Mouse (Mus musculus) urinary bladder, adult 18-20 months (tissue): ENCODE results near the gene Kpnb1.
"Not testable (repeated sequence)": the region's sequence is repeated elsewhere in the genome, so short reads cannot be mapped to it uniquely, and the experiment has no call there.

Experiments
- DNase-seq, 2 experiments: peaks; one replicate each; pipeline ENCODE4 v3.0.0; 2022; ENCODE audit warnings: low spot score in 2 of 2, mixed read lengths in 2 of 2

Kpnb1 gene

GRCm38 (mm10) chr11:97187764-97188642 lies at the start of gene Kpnb1:
Kpnb1 (minus strand) TSS chr11:97187881.
- peak; percentile 89 to 99 for DNase-seq

GRCm38 (mm10) chr11:97232436-97232835 lies 44.8 kb upstream of the Kpnb1 start:
- no peak for DNase-seq

GRCm38 (mm10) chr11:97229396-97229795 lies 41.7 kb upstream of the Kpnb1 start:
- no peak for DNase-seq

- DNase-seq = no peak
Observed at GRCm38 (mm10) chr11:97228985-97229384, 41.3 kb upstream of the Kpnb1 start.

DNA sequence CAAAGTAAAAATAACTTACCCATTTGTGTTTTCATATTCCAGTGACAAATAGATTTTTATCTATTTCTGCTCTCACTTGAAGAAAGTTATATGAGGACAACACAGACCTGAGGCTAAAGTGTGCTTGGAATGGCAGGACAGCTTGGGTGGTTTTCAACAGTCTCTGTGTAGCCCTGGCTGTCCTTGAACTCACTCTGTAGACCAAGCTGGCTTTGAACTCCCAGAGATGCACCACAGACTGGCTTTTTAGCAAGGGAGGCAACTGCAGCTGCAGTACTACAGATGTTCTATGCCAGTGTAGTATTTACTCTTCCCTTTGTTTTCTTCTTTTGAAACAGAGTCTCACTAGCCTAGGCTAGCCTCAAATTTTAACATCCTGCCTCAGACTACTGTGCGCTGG lies 38.5 kb upstream of the Kpnb1 start:
- no peak for DNase-seq

DNA sequence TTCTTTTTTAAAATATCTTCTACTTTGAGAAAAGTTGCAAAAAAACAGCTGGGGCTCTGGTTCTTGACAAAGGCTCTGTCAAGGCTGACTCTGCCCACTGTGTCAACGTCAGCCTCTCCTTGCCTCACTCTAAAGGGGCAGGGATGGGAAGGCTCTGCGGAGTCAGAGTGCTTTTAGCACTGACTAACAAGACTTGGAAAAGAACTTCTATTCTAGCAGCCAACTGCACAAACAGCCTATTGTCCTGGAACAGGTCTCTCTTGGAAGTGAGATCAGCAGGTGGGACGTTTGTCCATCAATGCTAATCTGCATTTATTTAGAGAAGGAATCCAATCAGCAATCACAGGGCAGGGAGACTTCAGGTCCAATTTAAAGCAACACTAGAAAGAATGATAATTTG lies 35.8 kb upstream of the Kpnb1 start:
- no peak for DNase-seq

GRCm38 (mm10) chr11:97221611-97222010 lies 33.9 kb upstream of the Kpnb1 start:
- DNase-seq = no peak

- no peak for DNase-seq
Observed at GRCm38 (mm10) chr11:97220211-97220610, 32.5 kb upstream of the Kpnb1 start.

GRCm38 (mm10) chr11:97214411-97214810 lies 26.7 kb upstream of the Kpnb1 start:
- DNase-seq = no peak

GRCm38 (mm10) chr11:97210728-97211400 lies 23.2 kb upstream of the Kpnb1 start:
- DNase-seq = no peak

DNA sequence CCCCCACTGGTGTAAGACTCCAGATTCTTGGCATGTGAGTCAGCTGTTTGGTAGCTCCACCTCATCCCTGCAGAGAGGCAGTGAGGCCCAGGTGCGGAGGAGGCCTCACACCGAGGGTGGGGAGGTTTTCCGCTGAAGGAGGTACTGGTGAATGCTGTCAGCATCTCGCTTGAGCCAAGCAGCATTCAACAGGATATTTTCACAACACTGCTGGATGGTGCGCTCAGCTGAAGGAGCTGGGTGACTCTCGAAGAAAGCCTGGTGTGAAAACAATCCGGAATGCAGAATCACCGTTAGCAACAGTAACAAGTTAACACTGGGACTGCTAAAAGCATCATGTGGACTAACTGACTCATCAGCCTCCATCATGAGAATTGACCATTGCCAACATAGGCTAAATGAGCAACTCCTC lies 19.3 kb upstream of the Kpnb1 start:
- DNase-seq = peak in 1 of 2 experiments; percentile 35

DNA sequence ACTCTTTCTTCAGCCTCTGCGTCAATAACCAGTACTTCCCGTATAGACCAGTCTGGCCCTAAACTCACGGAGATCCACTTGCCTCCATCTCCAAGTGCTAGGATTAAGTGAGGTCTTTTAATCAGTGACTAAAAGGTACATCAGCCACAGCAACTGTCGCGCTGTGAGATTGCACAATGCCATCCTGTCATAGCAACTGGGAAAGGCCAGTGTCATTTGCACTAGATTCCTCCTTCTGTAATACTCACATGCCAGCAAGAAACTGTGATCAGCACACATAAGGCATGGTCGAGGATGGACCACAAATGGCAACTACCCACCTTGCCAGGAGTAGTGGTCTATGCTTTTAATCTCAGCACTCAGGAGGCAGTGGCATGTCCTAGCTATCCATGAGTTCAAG lies 11.8 kb upstream of the Kpnb1 start:
- no peak for DNase-seq

- peak in 1 of 2 experiments; percentile 23 for DNase-seq
Observed at GRCm38 (mm10) chr11:97198601-97199000, 10.9 kb upstream of the Kpnb1 start.

DNA sequence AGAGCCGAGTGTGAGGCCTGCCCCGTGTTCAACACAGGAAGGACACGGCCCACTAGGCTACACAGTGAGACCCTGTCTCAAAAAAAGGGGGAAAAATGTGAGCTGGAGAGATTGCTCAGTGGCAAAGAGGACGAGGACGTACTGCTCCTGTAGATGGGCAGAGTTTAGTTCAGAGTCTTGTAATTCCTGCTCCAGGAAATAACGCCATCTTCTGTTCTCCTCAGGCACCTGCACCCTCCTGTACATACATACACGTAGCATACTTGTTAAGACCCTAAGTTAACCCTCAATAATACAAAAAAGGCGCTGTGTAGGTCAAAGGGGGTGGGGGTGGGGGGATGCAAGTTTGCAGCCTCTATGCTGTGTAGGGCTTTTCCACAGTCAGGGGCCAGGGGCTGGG lies 9.3 kb upstream of the Kpnb1 start:
- no peak for DNase-seq

DNA sequence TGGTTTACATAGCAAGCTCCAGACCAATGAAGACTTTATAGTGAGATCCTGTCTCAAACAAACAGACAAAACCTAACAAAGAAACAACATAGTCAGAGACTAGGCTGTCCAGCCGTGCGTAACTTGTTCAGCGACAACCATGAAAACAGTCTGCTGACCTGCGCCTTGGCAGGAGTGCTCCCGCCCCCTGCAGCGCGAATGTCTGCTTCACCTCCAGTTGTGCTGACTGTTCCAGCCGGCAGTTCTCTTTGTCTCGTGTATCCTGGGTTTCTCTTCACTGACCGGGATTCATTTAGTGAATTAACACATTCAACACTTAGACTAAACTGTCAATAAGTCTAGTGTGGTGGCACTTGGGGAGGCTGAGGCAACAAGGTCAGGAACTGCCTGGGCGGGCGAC lies 8.9 kb upstream of the Kpnb1 start:
- no peak for DNase-seq

- no peak for DNase-seq
Observed at GRCm38 (mm10) chr11:97192621-97192951, 4.9 kb upstream of the Kpnb1 start.

- DNase-seq = no peak
Observed at GRCm38 (mm10) chr11:97191915-97192620, 4.4 kb upstream of the Kpnb1 start.

- DNase-seq = no peak
Observed at GRCm38 (mm10) chr11:97190992-97191391, 3.3 kb upstream of the Kpnb1 start.

- DNase-seq = not testable (repeated sequence)
Observed at GRCm38 (mm10) chr11:97189645-97190044, 2.0 kb upstream of the Kpnb1 start.

DNA sequence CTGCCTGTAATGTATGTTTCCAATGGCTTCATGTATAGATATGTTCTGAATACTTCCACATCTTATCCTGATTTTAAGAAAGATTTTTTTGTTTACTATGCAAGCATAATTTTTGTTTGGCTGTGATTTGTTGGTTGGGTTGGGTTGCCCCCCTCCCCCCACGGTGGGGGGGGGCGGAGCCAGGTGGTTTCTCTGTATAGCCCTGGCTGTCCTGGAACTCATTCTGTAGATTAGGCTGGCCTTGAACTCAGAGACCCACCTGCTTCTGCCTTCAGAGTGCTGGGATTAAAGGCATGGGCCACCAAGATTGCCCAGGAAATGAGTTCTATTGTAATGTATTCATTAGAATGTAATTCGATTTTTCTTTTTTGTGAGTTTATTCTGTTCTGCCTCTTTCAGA lies 1.6 kb upstream of the Kpnb1 start:
- no peak for DNase-seq

DNA sequence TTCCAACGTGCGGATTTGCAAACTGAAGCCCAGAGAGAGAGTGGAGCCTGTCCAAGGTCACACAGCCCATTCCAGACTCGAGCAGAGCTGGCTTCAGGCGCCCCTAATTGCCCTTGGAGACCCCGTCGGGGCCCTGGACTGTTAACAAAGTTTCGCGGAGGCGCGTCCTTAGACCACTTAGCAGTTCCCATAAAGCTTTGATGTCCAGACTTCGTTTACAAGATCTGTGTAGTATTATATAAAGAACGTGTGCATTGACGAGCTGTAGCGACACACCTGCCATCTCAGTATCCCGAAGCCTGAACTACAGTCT lies 918 bp upstream of the Kpnb1 start:
- no peak for DNase-seq

GRCm38 (mm10) chr11:97186947-97187763 lies 526 bp downstream of the Kpnb1 start:
- DNase-seq = peak; percentile 91 to 97
